Mouse (Mus musculus): Measurements from ENCODE around the gene Fam193a. TPM values are rescaled to one million over a fixed set of nuclear protein-coding genes. Genes with fewer than 3 reads are reported as not detected.

Fam193a gene
- polyA plus RNA-seq, 1 experiment from 2014 or later, result 16.7 TPM

GRCm38 (mm10) chr5:34480926-34481325 is 111.2 kb downstream of the Fam193a start:
- Histone ChIP-seq H3K9me3 (no peaks in the 10 kb centered on the region), H3K27ac (no peak overlapping the region), H3K4me3 (no peak overlapping the region), H3K27me3 (no peaks in the 10 kb centered on the region), H3K36me3 (peaks cover 83% of the 10 kb centered on the region), H3K4me2 (no peak overlapping the region), H3K9ac (no peak overlapping the region), H3K4me1 (replicated peaks) (no peaks in the 10 kb centered on the region)
- 86% methylated on average over 3 of the region's 3 CpGs for WGBS
- no peak for ATAC-seq (ENCODE audit: low FRiP score)

- Histone ChIP-seq H3K36me3 (peaks cover 59% of the 10 kb centered on the region), H3K4me3 (no peak overlapping the region), H3K9ac (no peak overlapping the region), H3K27me3 (no peaks in the 10 kb centered on the region), H3K9me3 (no peaks in the 10 kb centered on the region), H3K27ac (no peak overlapping the region), H3K4me2 (no peak overlapping the region), H3K4me1 (replicated peaks) (no peaks in the 10 kb centered on the region)
- no peak for ATAC-seq (ENCODE audit: low FRiP score)
- WGBS, result 95% methylated on average over 15 of the region's 15 CpGs
Observed at GRCm38 (mm10) chr5:34485731-34486130, 116.0 kb downstream of the Fam193a start.

GRCm38 (mm10) chr5:34487320-34488090 is 117.8 kb downstream of the Fam193a start:
- 90% methylated on average over 6 of the region's 6 CpGs for WGBS
- H3K36me3 ChIP-seq, result peaks cover 44% of the 10 kb centered on the region
- H3K9me3 ChIP-seq, result no peaks in the 10 kb centered on the region
- no peak overlapping the region for H3K27ac ChIP-seq
- H3K4me3 ChIP-seq, result no peak overlapping the region
- ATAC-seq (ENCODE audit: low FRiP score), result no peak
- H3K4me1 ChIP-seq (replicated peaks), result no peaks in the 10 kb centered on the region
- H3K9ac ChIP-seq, result no peak overlapping the region
- no peaks in the 10 kb centered on the region for H3K27me3 ChIP-seq
- H3K4me2 ChIP-seq, result no peak overlapping the region

- ATAC-seq (ENCODE audit: low FRiP score), result no peak
- Histone ChIP-seq H3K4me1 (replicated peaks) (no peaks in the 10 kb centered on the region), H3K9ac (no peak overlapping the region), H3K36me3 (peaks cover 39% of the 10 kb centered on the region), H3K27ac (no peak overlapping the region; the same call in 1 of the 2 replicates), H3K4me2 (no peak overlapping the region), H3K9me3 (no peaks in the 10 kb centered on the region), H3K27me3 (no peaks in the 10 kb centered on the region), H3K4me3 (no peak overlapping the region)
- 77% methylated on average over 6 of the region's 6 CpGs for WGBS
Observed at GRCm38 (mm10) chr5:34488741-34489417, 119.1 kb downstream of the Fam193a start.

- no peaks in the 10 kb centered on the region for H3K4me1 ChIP-seq (replicated peaks)
- no peak overlapping the region; the same call in 1 of the 2 replicates for H3K27ac ChIP-seq
- ATAC-seq (ENCODE audit: low FRiP score), result no peak
- WGBS, result 89% methylated on average over 3 of the region's 3 CpGs
- H3K4me3 ChIP-seq, result no peak overlapping the region
- H3K27me3 ChIP-seq, result no peaks in the 10 kb centered on the region
- H3K36me3 ChIP-seq, result peaks cover 34% of the 10 kb centered on the region
- H3K9ac ChIP-seq, result no peak overlapping the region
- H3K9me3 ChIP-seq, result no peaks in the 10 kb centered on the region
- no peak overlapping the region for H3K4me2 ChIP-seq
Observed at GRCm38 (mm10) chr5:34489418-34489787, 119.7 kb downstream of the Fam193a start.

- Histone ChIP-seq H3K9ac (no peak overlapping the region), H3K4me3 (no peak overlapping the region), H3K9me3 (no peaks in the 10 kb centered on the region), H3K27ac (no peak overlapping the region), H3K4me2 (no peak overlapping the region), H3K4me1 (replicated peaks) (no peaks in the 10 kb centered on the region), H3K27me3 (no peaks in the 10 kb centered on the region), H3K36me3 (no peaks in the 10 kb centered on the region)
- WGBS, result 83% methylated on average over 6 of the region's 6 CpGs
- ATAC-seq (ENCODE audit: low FRiP score), result no peak
Observed at GRCm38 (mm10) chr5:34496745-34497144, 127.0 kb downstream of the Fam193a start.

GRCm38 (mm10) chr5:34500886-34501285 is 131.2 kb downstream of the Fam193a start:
- ATAC-seq (ENCODE audit: low FRiP score), result no peak
- Histone ChIP-seq H3K36me3 (no peaks in the 10 kb centered on the region; the same call in 1 of the 2 replicates), H3K27ac (no peak overlapping the region), H3K4me3 (no peak overlapping the region), H3K4me1 (replicated peaks) (no peaks in the 10 kb centered on the region), H3K27me3 (no peaks in the 10 kb centered on the region), H3K9ac (no peak overlapping the region), H3K4me2 (no peak overlapping the region), H3K9me3 (no peaks in the 10 kb centered on the region)
- 81% methylated on average over 5 of the region's 5 CpGs for WGBS

- H3K9me3 ChIP-seq, result no peaks in the 10 kb centered on the region
- no peak for ATAC-seq (ENCODE audit: low FRiP score)
- no peak overlapping the region for H3K4me2 ChIP-seq
- H3K9ac ChIP-seq, result no peak overlapping the region
- no peaks in the 10 kb centered on the region for H3K4me1 ChIP-seq (replicated peaks)
- 94% methylated on average over 3 of the region's 3 CpGs for WGBS
- no peaks in the 10 kb centered on the region for H3K27me3 ChIP-seq
- H3K27ac ChIP-seq, result no peak overlapping the region
- no peak overlapping the region for H3K4me3 ChIP-seq
- H3K36me3 ChIP-seq, result no peaks in the 10 kb centered on the region; the same call in 1 of the 2 replicates
Observed at GRCm38 (mm10) chr5:34501588-34501987, 131.9 kb downstream of the Fam193a start.

GRCm38 (mm10) chr5:34502411-34502810 is 132.7 kb downstream of the Fam193a start:
- H3K36me3 ChIP-seq, result no peaks in the 10 kb centered on the region; the same call in 1 of the 2 replicates
- H3K4me2 ChIP-seq, result no peak overlapping the region
- no peak overlapping the region for H3K27ac ChIP-seq
- H3K9me3 ChIP-seq, result no peaks in the 10 kb centered on the region
- H3K9ac ChIP-seq, result no peak overlapping the region
- no peak overlapping the region for H3K4me3 ChIP-seq
- H3K27me3 ChIP-seq, result no peaks in the 10 kb centered on the region
- WGBS, result 96% methylated on average over 1 of the region's 1 CpGs
- H3K4me1 ChIP-seq (replicated peaks), result no peaks in the 10 kb centered on the region
- no peak for ATAC-seq (ENCODE audit: low FRiP score)

- Histone ChIP-seq H3K27me3 (no peaks in the 10 kb centered on the region), H3K4me1 (replicated peaks) (no peaks in the 10 kb centered on the region), H3K27ac (no peak overlapping the region), H3K9me3 (no peaks in the 10 kb centered on the region), H3K4me2 (no peak overlapping the region), H3K9ac (no peak overlapping the region), H3K36me3 (no peaks in the 10 kb centered on the region; the same call in 1 of the 2 replicates), H3K4me3 (no peak overlapping the region)
- 70% methylated on average over 6 of the region's 6 CpGs for WGBS
- ATAC-seq (ENCODE audit: low FRiP score), result no peak
Observed at GRCm38 (mm10) chr5:34502821-34503220, 133.1 kb downstream of the Fam193a start.

- Histone ChIP-seq H3K4me2 (peak overlapping the region; percentile 88; the same call in 1 of the 2 replicates), H3K4me3 (no peak overlapping the region; the same call in 1 of the 2 replicates), H3K4me1 (replicated peaks) (peaks cover 11% of the 10 kb centered on the region), H3K27me3 (peaks cover 28% of the 10 kb centered on the region), H3K9me3 (no peaks in the 10 kb centered on the region), H3K9ac (no peak overlapping the region), H3K27ac (no peak overlapping the region), H3K36me3 (no peaks in the 10 kb centered on the region)
- whole genome bisulfite sequencing, result 86% methylated on average over 3 of the region's 3 CpGs
- no peak for ATAC-seq (ENCODE audit: low FRiP score)
Observed at GRCm38 (mm10) chr5:34512486-34512885, 142.8 kb downstream of the Fam193a start.

- H3K4me3 ChIP-seq, result peak within 1 kb of the TSS; percentile 62
- peaks cover 28% of the 10 kb centered on the region for H3K27me3 ChIP-seq
- ATAC-seq (ENCODE audit: low FRiP score), result peak; percentile 95
- no peaks in the 10 kb centered on the region for H3K36me3 ChIP-seq
- under 1% methylated on average over 59 of the region's 64 CpGs for WGBS
- H3K27ac ChIP-seq, result no peak within 1 kb of the TSS; the same call in 1 of the 2 replicates
- no peaks in the 10 kb centered on the region for H3K9me3 ChIP-seq
- peak within 1 kb of the TSS; percentile 88 for H3K4me2 ChIP-seq
- peaks cover 11% of the 10 kb centered on the region for H3K4me1 ChIP-seq (replicated peaks)
- H3K9ac ChIP-seq, result peak within 1 kb of the TSS; percentile 81
Observed at GRCm38 (mm10) chr5:34513466-34514217, 143.9 kb downstream of the Fam193a start, which contains the start of gene Tnip2. Tnip2 (minus strand) TSS chr5:34513991.
